Comparison of ENCODE assay signal across 21 mouse cellular contexts in genomic region chr6:148239311-148239710, GRCm38 (mm10). TPM values are rescaled to one million over a fixed set of nuclear protein-coding genes. Genes with fewer than 3 reads are reported as not detected.
DNase-seq lines count a peak whose midpoint lies in the region; ATAC-seq and TF ChIP-seq lines count a peak whose summit lies in the region.
"Had no signal": no experiment of that assay in that cellular context is flagged by ENCODE, and none has a peak within 500 bp of the region (broad histone marks: within the 10 kb centered on the region; RNA-seq: fewer than 3 reads in every experiment).

No protein-coding gene starts in this region.

- DNase-seq in layer of hippocampus, adult 2 months (ENCODE audit: low spot score in 2 of 2), result no peak
- no peak for DNase-seq in layer of hippocampus, postnatal 14 days (ENCODE audit: low spot score in 2 of 2)
- peak; percentile 29 for DNase-seq in 416B (ENCODE audit: low read depth)
- DNase-seq in lung, postnatal 10 days, result no peak
- DNase-seq: adrenal gland, adult 2 months; adrenal gland, postnatal 14 days; cerebellum, adult 11-12 months; cerebellum, adult 9-10 months; cerebellum, postnatal 14 days; forebrain, postnatal 0 days; gastrocnemius, adult 2 months; gastrocnemius, postnatal 14 days; heart, adult 2 months had no signal

- no peak for TF ChIP-seq CTCF in layer of hippocampus, adult 2 months (conservative IDR thresholded peaks at IDR 0.05)

- peak overlapping the region; percentile 44; the same call in 1 of the 2 replicates for H3K27ac ChIP-seq in layer of hippocampus, adult 2 months
- H3K27ac ChIP-seq: forebrain, embryonic 10.5 days; gastrocnemius, adult 2 months; heart, adult 2 months; hindbrain, embryonic 12.5 days; hindbrain, embryonic 15.5 days had no signal

- H3K4me3 ChIP-seq in layer of hippocampus, adult 2 months, result no peak overlapping the region
- H3K4me3 ChIP-seq: forebrain, embryonic 10.5 days; gastrocnemius, adult 2 months; heart, adult 2 months; hindbrain, embryonic 12.5 days; hindbrain, embryonic 15.5 days had no signal

- peak; percentile 37 for ATAC-seq in granulocyte monocyte progenitor cell, adult 5-6 weeks (replicated peaks; ENCODE audit: poor library complexity, severe bottlenecking)
- ATAC-seq in monocyte, adult 5-6 weeks (replicated peaks; ENCODE audit: insufficient number of reproducible peaks, low FRiP score, low TSS enrichment, poor library complexity, severe bottlenecking), result no peak
- ATAC-seq: forebrain, embryonic 14.5 days; forebrain, postnatal 0 days; intestine, postnatal 0 days; Patski had no signal

RNA-seq across cellular contexts. Expression of gene Ergic2, which starts 27.1 kb away (rescaled TPM):
- 10 to 100 TPM; 60.4 to 64.6 TPM for total RNA-seq in layer of hippocampus, adult 2 months (2021)
- 10 to 100 TPM; 70.4 to 71.2 TPM for total RNA-seq in layer of hippocampus, postnatal 14 days (2021)
- total RNA-seq in granulocyte monocyte progenitor cell, adult 5-6 weeks (2014; fragmentation: Nextera tagmentation), result 71.8 and 75.6 TPM in 2 replicates
- total RNA-seq in granulocyte monocyte progenitor cell, adult 5-6 weeks (2017), result 128 and 133 TPM in 2 replicates
- total RNA-seq in monocyte, adult 5-6 weeks (2017), result 161 to 176 TPM (median 163 TPM) in 3 replicates
